Mouse (Mus musculus): ENCODE data around the gene Olfr368. TPM values are rescaled to one million over a fixed set of nuclear protein-coding genes. Genes with fewer than 3 reads are reported as not detected.
A peak's percentile ranks its signal among the peaks of the same experiment; 100 is the strongest.

Olfr368 gene
- total RNA-seq (2022) = not detected

DNA sequence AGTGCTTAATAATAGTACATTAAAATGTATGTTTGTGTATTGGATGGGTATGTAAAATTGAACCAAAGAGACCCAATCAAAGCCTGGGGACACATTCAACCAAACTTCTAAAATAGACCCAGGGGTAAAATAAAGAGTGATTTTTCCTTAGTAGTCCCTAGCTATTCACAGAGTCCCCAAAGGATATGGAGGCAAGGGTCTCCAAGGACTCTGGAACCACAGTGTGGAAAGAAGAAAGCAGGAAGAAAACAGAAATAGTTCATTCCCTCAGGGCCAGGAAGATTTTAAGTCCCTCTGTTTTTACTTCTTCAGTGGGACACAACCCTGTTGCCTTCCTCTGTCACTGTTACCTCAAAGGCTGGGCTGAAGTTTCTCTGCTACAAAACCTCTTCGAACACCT, at the start of gene Olfr368:
Olfr368 (plus strand) TSS at position 301 of the 400 bp plus-strand sequence.
- no peak for DNase-seq (ENCODE audit: low spot score in 2 of 2)

DNA sequence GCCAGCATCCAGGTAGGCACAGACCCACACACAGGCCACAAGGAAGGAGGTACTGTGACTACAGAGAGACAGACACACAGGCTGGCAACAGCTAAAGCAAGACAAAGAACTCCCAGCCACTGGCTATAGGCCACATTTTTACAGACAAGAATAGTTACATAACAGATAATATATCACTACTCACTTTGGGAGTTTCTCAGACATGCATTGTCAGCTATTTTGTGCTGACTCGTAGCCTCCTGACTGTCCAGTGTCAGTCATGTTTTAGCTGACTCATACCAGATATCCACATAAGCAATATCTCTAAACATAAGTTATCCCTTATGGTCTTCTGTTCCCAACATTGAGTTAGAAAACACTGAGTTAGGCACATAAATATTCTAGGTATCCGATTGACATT, 7.0 kb downstream of the Olfr368 start:
- DNase-seq (ENCODE audit: low spot score in 2 of 2) = no peak

DNA sequence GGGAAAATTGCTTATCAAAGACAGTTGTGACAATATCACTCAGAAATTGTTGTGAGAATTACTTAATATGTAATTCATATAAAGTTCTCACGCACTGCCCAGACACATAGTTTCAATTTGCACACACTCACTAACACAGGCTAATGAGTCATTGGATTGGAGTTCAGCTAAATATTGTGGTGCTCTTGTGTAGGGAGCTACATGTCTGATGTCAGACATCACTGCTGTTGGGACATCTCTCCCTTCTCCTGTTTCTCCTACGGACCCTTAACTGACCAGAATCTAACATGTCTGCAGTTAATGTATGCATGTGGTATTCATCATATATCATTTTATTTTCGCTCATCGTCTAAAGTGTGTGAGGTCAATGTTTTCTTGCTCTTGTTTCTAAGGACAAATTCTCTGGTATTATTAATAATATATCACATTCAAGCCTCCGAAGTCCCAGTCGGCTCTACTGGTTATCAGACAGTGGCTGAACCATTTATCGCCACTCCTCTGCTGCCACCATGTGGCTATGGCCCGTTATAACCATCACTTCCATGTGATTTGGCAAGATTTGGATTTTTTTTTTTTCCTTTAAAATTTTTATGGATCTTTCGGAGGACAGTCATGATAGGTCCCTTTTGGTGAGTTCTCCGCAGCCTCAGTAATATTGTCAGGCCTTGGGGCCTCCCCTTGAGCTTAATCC, 12.3 kb downstream of the Olfr368 start:
- DNase-seq (ENCODE audit: low spot score in 2 of 2) = peak in 1 of 2 experiments; percentile 56

DNA sequence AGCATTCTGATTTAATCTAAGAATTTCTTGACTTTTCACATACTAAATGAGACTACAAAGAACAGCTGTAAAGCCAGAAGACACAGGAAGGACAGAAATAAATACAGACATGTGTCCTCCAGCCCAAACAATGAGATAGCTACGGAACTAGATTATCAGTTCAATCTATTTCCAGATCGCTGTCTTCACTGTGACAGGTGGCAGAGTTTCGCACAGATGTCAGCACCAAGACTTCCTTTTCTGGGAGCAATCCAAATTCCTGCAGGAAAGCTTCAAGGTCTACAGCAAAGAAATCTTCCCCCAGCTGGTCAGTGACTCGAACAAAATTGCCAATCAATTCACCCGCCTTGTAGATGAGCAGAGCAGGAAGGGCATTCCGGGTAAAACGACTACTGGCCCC, 25.4 kb downstream of the Olfr368 start:
- DNase-seq (ENCODE audit: low spot score in 2 of 2) = peak in 1 of 2 experiments; percentile 46

DNA sequence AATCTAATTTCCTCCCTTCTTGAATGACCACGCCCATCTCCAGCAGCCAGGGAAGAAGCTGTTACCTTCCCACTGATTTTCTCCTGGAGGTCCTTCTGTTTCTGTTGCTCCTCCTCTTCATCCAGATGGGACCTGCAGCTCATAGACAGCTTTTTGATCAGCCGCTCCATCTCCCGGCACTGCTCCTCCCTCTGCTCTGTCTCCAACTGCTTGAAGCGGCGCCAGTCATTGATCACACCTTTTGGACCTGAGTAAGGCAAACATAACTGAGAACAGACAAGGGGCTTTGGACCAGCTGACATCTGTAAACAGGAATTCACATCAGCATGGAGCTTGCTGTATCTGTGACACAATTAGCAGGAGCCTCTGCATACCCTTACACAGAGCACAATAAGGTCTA, 29.3 kb downstream of the Olfr368 start:
- no peak for DNase-seq (ENCODE audit: low spot score in 2 of 2)

DNA sequence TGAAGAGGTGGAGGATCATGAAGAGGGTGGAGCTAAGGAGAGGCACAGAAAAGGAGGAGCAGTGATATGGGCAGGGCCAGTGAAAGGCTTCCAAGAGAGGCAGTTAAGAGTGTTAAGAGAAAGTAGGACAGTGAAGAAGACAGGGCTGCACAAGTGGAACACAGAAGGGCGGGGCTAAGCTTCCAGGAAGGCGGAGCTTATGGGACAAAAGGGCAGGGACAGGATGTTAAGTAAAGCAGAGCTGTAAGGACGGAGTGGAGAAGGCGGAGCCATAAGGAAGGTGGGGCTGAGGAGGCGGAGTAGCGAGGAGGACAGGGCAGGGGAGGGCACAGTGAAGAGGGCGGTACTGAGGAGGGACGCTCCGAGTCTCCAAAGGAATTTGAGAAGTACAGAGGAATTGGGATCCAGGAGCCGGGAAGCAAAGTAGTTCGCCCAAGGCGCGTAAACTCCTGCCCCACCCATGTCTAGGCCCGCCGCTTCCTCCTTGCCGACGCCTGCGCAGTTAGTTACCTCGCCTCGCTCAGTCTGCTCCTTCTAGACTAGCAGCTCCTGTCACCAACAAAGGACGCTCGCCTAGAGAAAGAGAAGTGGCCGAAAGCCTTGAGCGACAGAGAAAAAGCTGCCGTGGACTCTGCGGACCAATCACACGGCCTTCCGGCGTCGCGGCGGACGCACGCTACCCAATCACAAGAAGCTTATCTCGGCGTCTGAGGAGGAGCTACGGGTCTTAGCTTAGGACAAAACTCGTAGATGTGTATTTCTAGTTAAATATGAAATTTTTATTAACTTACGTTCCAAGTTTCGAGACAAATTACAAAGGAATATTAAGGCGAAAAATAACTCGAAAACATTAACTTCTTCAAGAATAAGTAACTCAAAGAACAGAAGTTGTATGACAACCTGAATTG, 32.6 kb downstream of the Olfr368 start, which contains the start of gene Pdcl:
Pdcl (minus strand) TSS at position 700 of the 908 bp plus-strand sequence.
- DNase-seq (ENCODE audit: low spot score in 2 of 2) = peak; percentile 86 to 89

- no peak for DNase-seq (ENCODE audit: low spot score in 2 of 2)
Observed at GRCm38 (mm10) chr2:37359908-37360307, 33.6 kb downstream of the Olfr368 start.

DNA sequence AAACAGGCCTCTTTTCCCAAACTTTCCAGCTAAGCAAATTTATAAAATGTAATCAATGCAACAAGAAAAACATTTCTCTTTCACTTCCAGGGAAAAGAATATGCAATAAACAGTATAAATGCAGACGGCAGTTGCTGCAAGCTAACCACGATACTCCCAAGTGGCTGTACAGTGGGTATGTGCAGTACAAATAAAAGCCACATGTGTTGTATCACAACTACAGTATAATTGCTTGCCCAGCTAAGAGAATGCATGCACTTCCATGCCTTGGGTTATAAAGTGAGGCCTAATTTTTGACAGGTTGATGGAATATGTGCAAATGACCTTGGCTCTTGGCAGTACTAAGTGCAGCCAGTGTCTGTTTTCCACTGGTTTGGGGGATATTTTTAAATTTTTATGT, 44.3 kb downstream of the Olfr368 start:
- no peak for DNase-seq (ENCODE audit: low spot score in 2 of 2)

DNA sequence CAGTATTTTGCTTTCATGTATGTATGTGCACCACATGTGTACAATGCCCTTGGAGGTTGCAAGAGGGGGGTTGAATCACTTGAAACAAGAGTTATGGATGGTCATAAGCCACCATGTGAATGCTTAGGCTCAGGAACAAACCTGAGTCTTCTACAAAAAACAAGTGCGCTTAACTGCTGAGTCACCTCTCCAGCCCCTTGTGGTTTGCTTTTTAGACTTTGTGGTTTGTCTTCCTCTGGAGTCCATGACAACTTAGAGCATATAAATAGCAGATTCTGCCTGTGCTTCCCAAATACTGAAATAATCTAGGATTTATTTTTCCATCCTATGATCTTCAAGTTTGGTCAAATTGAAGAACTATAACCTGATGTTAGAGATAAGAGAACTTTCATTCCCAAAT, 49.7 kb downstream of the Olfr368 start:
- no peak for DNase-seq (ENCODE audit: low spot score in 2 of 2)

GRCm38 (mm10) chr2:37380189-37380588, 53.9 kb downstream of the Olfr368 start:
- DNase-seq (ENCODE audit: low spot score in 2 of 2) = peak in 1 of 2 experiments; percentile 61

Other genes with a start within 250 kb of the Olfr368 start
- gene Olfr361, start 237.2 kb upstream of the Olfr368 start, total RNA-seq (2022) = not detected
- gene Olfr362, start 208.6 kb upstream of the Olfr368 start, total RNA-seq (2022) = not detected
- gene Olfr364-ps1, start 187.2 kb upstream of the Olfr368 start, total RNA-seq (2022) = not detected
- under 1 TPM in 2 of 4 experiments, not detected in 2; 0.07 to 0.10 TPM for gene Olfr365, start 138.3 kb upstream of the Olfr368 start, total RNA-seq (2022)
- gene Olfr366, start 114.9 kb upstream of the Olfr368 start, total RNA-seq (2022) = not detected
- gene Pdcl, start 32.8 kb downstream of the Olfr368 start, total RNA-seq (2022) = 10 to 100 TPM; 22.9 to 29.7 (median 25.0) TPM
- 10 to 100 TPM; 66.8 to 99.9 (median 86.4) TPM for gene Rc3h2, start 96.4 kb downstream of the Olfr368 start, total RNA-seq (2022)
- 10 to 100 TPM in 2 of 4 experiments, 1 to 10 TPM in 2; 9.8 to 14.7 (median 11.6) TPM for gene Zbtb26, start 116.6 kb downstream of the Olfr368 start, total RNA-seq (2022)
- 10 to 100 TPM; 12.3 to 16.7 (median 15.0) TPM for gene Zbtb6, start 116.7 kb downstream of the Olfr368 start, total RNA-seq (2022)
- 100 to 1,000 TPM in 1 of 4 experiments, 10 to 100 TPM in 3; 85.8 to 106 (median 90.2) TPM for gene Rabgap1, start 116.8 kb downstream of the Olfr368 start, total RNA-seq (2022)
- 1 to 10 TPM; 2.5 to 4.7 (median 3.9) TPM for gene Gpr21, start 189.8 kb downstream of the Olfr368 start, total RNA-seq (2022)

All from layer of hippocampus, adult 8-10 months (tissue).